Mouse (Mus musculus) embryonic fibroblast, embryonic 13.5 days (primary cell): ENCODE results near the gene Larp1b.

Experiments used
- CTCF ChIP-seq: IDR thresholded peaks from 2 replicates; pipeline ENCODE4 v1.5.1; 2011; ENCODE audit warnings: mild to moderate bottlenecking, control low read depth, low read length, moderate library complexity, borderline replicate concordance; ENCODE audit not compliant: insufficient read depth
- POLR2A ChIP-seq: IDR thresholded peaks from 2 replicates; pipeline ENCODE4 v1.6.1; 2011; ENCODE audit warnings: low read depth, mild to moderate bottlenecking, control low read depth, low read length, moderate library complexity

DNA sequence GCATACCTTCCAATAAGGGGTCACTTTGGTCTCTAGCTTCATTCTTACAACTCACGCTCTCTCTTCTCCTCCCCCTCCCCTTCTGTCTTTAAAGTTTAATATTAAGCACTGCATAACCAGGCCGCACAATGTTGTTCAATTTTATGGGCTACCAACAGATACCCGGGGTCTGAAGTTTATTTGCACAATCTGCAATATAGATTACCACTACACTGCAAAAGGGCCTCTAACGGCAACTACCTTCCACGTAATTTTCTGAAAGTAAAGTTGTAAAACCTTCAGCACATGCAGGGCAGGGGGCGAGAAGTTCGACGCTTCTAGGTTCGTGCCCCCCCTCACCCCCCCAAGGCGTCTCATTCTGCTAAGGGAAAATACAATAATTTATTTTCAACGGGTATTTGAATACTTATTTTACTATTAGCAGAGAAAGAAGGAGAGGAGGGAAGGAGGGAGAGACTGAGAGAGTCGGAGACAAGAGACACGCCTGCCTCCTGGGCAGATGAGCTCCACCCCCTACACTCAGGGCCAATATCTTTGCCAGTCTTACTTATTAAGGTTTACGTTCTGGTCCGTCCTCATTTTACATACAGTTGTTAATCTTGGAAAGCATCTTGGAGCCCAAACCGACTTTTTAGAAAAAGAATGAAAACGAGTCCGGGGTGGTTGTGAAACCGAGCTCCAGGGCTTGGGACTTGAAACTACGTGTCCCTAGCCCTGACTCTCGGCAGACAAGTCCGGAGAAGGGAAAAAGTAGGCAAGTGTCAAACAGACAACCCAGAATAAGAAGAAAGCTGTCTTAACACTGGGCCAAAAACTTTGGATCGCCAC is 132.1 kb downstream of the Larp1b start:
- no peak; the same call in 1 of the 2 replicates for TF ChIP-seq POLR2A
- no peak for TF ChIP-seq CTCF
